Mouse (Mus musculus) skeletal muscle tissue, postnatal 0 days (tissue): ENCODE results near the gene Cfd. TPM values are rescaled to one million over a fixed set of nuclear protein-coding genes. Genes with fewer than 3 reads are reported as not detected.

Experiments used
- microRNA-seq, 2 experiments: library from miRNA; unstranded; fragments of <30 nt; microRNA quantifications; one replicate each; pipeline ENCODE4; 2016
- polyA plus RNA-seq: library from polyadenylated mRNA; unstranded; fragments of >200 nt; fragmentation: Nextera tagmentation; extraction: Ambion mirVana; gene quantifications from 2 replicates; pipeline ENCODE4 v1.2.1, GENCODE M21; 2015

Cfd gene
- polyA plus RNA-seq: 53.1 and 1,890 TPM in 2 replicates

DNA sequence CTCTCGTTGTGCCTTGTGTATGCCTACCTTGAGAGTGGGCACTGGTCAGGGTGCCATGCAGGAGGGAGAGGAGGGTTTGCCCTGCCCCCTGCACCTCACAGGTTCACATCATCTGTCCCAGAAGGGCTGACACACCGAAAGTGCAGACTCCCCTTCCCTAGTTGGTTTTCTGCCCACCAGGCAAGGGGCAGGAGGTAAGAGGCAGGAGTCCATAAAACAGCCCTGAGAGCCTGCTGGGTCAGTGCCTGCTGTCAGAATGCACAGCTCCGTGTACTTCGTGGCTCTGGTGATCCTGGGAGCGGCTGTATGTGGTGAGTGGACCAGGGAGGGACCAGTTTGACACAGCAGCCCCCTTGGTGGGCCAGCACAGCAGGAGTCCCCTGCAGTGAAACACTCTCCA lies at the start of gene Cfd:
Gene Cfd (plus strand): TSS at position 184 of the 400 bp plus-strand sequence.

GRCm38 (mm10) chr10:79853860-79854795 lies 36.5 kb upstream of the Cfd start, which contains the start of gene Ptbp1:
TSS of gene Ptbp1 (plus strand) at chr10:79854427.

GRCm38 (mm10) chr10:79874290-79874862 lies 16.3 kb upstream of the Cfd start, which contains the start of the genes Prtn3 and Plppr3:
TSS of gene Prtn3 (plus strand) at chr10:79874476.
TSS of gene Plppr3 (minus strand) at chr10:79874634.

GRCm38 (mm10) chr10:79886054-79886453 lies 4.6 kb upstream of the Cfd start, which contains the start of gene Elane:
TSS of gene Elane (plus strand) at chr10:79886247.

GRCm38 (mm10) chr10:79908167-79909091 lies 17.8 kb downstream of the Cfd start, which contains the start of gene Med16:
TSS of gene Med16 (minus strand) at chr10:79908923.

GRCm38 (mm10) chr10:79910556-79910955 lies 19.9 kb downstream of the Cfd start, which contains the start of gene Gm26602:
TSS of gene Gm26602 (plus strand) at chr10:79910856.

GRCm38 (mm10) chr10:79916808-79917531 lies 26.3 kb downstream of the Cfd start, which contains the start of gene Kiss1r:
TSS of gene Kiss1r (plus strand) at chr10:79916971.

DNA sequence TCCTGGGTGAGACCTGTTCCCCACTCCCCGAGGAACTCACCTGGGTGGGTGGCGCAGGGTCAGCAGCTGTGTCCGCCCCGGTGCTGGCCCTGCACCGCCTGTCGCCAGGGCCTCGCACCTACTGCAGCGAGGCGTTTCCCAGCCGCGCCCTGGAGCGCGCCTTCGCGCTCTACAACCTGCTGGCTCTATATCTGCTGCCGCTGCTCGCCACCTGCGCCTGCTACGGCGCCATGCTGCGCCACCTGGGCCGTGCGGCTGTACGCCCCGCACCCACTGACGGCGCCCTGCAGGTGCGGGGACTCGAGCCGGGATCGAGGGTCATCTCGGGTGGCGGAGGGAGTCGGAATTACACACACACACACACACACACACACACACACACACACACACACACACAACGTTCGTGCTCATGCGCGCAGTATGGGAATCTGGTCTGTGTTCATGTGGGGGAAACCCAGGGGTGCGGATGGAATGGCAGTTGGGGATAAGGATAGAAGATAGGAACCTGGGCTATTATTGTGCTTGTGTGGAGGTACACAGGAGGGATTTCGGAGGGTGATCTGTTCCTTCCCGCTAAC lies 30.4 kb downstream of the Cfd start, which contains the start of gene R3hdm4:
Gene R3hdm4 (minus strand): TSS at position 251 of the 578 bp plus-strand sequence.

GRCm38 (mm10) chr10:79926491-79927323 lies 36.1 kb downstream of the Cfd start, which contains the start of gene Arid3a:
TSS of gene Arid3a (plus strand) at chr10:79927043.

Small RNA genes lying within 50 kb of the gene (microRNA-seq; reads per million reads assigned to microRNA genes)
- 0 to 0.30 reads per million in 2 experiments for gene Mir6910

Other genes starting within 250 kb of the Cfd start
- 0.13 TPM in 1 of 2 replicates, not detected in the other for gene Odf3l2, start 245.1 kb upstream of the Cfd start, polyA plus RNA-seq
- 0.77 and 1.5 TPM in 2 replicates for gene Madcam1, start 226.3 kb upstream of the Cfd start, polyA plus RNA-seq
- gene Tpgs1, start 221.5 kb upstream of the Cfd start, polyA plus RNA-seq: 36.8 and 43.0 TPM in 2 replicates
- gene Cdc34, start 208.7 kb upstream of the Cfd start, polyA plus RNA-seq: 329 and 340 TPM in 2 replicates
- gene Gzmm, start 201.8 kb upstream of the Cfd start, polyA plus RNA-seq: 0.26 and 0.43 TPM in 2 replicates
- 614 and 720 TPM in 2 replicates for gene Bsg, start 186.4 kb upstream of the Cfd start, polyA plus RNA-seq
- 0.04 and 0.10 TPM in 2 replicates for gene Hcn2, start 174.2 kb upstream of the Cfd start, polyA plus RNA-seq
- 22.6 and 26.4 TPM in 2 replicates for gene Polrmt, start 144.3 kb upstream of the Cfd start, polyA plus RNA-seq
- gene Fgf22, start 135.8 kb upstream of the Cfd start, polyA plus RNA-seq: 0.14 and 0.51 TPM in 2 replicates
- 58.3 and 61.0 TPM in 2 replicates for gene Rnf126, start 123.9 kb upstream of the Cfd start, polyA plus RNA-seq
- 3.3 and 3.8 TPM in 2 replicates for gene Fstl3, start 113.6 kb upstream of the Cfd start, polyA plus RNA-seq
- gene Prss57, start 99.9 kb upstream of the Cfd start, polyA plus RNA-seq: not detected in 2 replicates
- gene Palm, start 97.3 kb upstream of the Cfd start, polyA plus RNA-seq: 22.3 and 27.1 TPM in 2 replicates
- gene Misp, start 69.9 kb upstream of the Cfd start, polyA plus RNA-seq: not detected in 2 replicates
- 49.8 and 68.7 TPM in 2 replicates for gene Ptbp1, start 36.4 kb upstream of the Cfd start, polyA plus RNA-seq
- gene Prtn3, start 16.4 kb upstream of the Cfd start, polyA plus RNA-seq: 0.76 and 0.79 TPM in 2 replicates
- 1.9 TPM in 2 replicates for gene Plppr3, start 16.2 kb upstream of the Cfd start, polyA plus RNA-seq
- gene Elane, start 4.6 kb upstream of the Cfd start, polyA plus RNA-seq: 0.24 and 1.7 TPM in 2 replicates
- 22.4 and 23.7 TPM in 2 replicates for gene Med16, start 18.1 kb downstream of the Cfd start, polyA plus RNA-seq
- gene Gm26602, start 20.0 kb downstream of the Cfd start, polyA plus RNA-seq: 15.9 TPM in 1 of 2 replicates, not detected in the other
- 0.36 and 0.54 TPM in 2 replicates for gene Kiss1r, start 26.1 kb downstream of the Cfd start, polyA plus RNA-seq
- 89.9 and 90.5 TPM in 2 replicates for gene R3hdm4, start 30.4 kb downstream of the Cfd start, polyA plus RNA-seq
- gene Arid3a, start 36.2 kb downstream of the Cfd start, polyA plus RNA-seq: 0.69 and 2.1 TPM in 2 replicates
- 55.1 and 61.1 TPM in 2 replicates for gene Wdr18, start 69.3 kb downstream of the Cfd start, polyA plus RNA-seq
- gene Grin3b, start 79.9 kb downstream of the Cfd start, polyA plus RNA-seq: 0.32 and 0.43 TPM in 2 replicates
- 23.1 and 23.6 TPM in 2 replicates for gene Tmem259, start 93.5 kb downstream of the Cfd start, polyA plus RNA-seq
- gene Cnn2, start 97.7 kb downstream of the Cfd start, polyA plus RNA-seq: 44.5 and 55.3 TPM in 2 replicates
- gene Abca7, start 105.6 kb downstream of the Cfd start, polyA plus RNA-seq: 1.5 TPM in 2 replicates
- gene Arhgap45, start 125.8 kb downstream of the Cfd start, polyA plus RNA-seq: 2.7 and 4.2 TPM in 2 replicates
- 132 and 134 TPM in 2 replicates for gene Polr2e, start 148.9 kb downstream of the Cfd start, polyA plus RNA-seq
- gene Gpx4, start 156.3 kb downstream of the Cfd start, polyA plus RNA-seq: 705 and 782 TPM in 2 replicates
- 4.7 and 5.6 TPM in 2 replicates for gene Sbno2, start 214.7 kb downstream of the Cfd start, polyA plus RNA-seq
- gene Stk11, start 224.9 kb downstream of the Cfd start, polyA plus RNA-seq: 13.9 and 16.6 TPM in 2 replicates
- gene Atp5d, start 247.8 kb downstream of the Cfd start, polyA plus RNA-seq: 1,084 and 1,218 TPM in 2 replicates
- gene Cbarp, start 250.0 kb downstream of the Cfd start, polyA plus RNA-seq: 0.37 and 0.73 TPM in 2 replicates